Mouse (Mus musculus) CD4-positive naive resting alpha-beta T cell, adult 57 days (primary cell): Measurements from ENCODE around the gene Tas2r138. TPM values are rescaled to one million over a fixed set of nuclear protein-coding genes. Genes with fewer than 3 reads are reported as not detected.

Experiments
- total RNA-seq: library from RNA; stranded (reverse); gene quantifications from one replicate; pipeline ENCODE4 v1.2.4, GENCODE M21; 2023

Tas2r138 gene
- not detected for total RNA-seq

DNA sequence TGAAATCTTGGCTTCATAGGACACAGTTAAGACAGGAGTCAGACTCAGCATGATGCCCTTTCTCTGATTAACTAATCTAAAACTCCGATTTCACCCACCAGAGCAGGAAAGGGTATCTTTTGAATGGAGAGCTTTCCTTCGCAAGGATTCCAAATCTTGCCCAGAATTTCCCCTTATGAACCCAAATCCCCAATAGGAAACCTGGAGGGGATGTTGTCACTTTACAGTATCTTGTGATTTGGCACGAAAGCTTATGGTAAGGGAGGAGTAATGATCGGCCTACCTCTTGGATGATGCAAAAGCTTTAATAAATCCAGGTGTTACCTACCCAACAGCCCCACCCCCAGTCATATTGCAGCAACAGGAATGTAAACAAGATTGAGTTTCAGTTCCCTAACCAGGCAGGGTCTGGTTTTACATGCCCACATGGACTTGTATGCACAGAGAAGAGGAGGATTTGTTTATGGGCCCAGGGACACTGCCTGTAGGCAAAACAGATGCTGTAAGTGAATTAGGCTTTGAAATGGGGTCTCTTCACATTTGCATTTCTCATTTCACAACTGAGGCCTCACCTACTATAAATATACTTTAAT lies at the start of gene Tas2r138:
TSS of gene Tas2r138 (minus strand) at position 51 of the 593 bp plus-strand sequence.

DNA sequence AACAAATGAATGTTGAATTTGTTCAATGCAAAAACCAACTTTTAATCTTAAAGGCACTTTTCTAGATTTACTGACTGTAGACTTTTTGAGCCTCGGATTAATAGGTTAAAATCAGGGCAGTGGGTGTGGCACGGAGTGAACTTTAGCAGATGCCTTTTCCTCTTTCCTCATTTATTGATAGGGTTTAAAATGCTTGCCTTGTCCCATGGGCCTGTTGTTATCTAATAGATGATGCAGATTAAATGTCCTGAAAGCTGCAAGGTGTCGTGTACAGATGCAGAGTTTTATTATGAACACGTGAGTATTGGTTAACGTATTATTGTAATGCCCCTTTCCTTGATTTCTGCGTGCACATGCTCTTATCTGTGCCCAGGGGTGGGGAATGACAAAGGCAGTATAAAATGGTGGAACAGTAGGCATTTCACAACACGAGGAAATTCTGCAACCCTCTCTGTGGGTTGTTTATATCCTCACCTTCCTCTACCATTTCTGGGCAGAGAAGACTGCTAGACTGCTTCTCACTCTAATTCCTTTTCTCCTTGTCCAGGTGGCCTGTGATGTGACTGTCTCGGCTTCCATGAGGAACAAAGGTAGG lies 15.4 kb upstream of the Tas2r138 start, which contains the start of gene Mgam:
TSS of gene Mgam (plus strand) at position 426 of the 595 bp plus-strand sequence.

GRCm38 (mm10) chr6:40585645-40586044 lies 27.5 kb downstream of the Tas2r138 start, which contains the start of gene Clec5a:
TSS of gene Clec5a (minus strand) at chr6:40585821.

DNA sequence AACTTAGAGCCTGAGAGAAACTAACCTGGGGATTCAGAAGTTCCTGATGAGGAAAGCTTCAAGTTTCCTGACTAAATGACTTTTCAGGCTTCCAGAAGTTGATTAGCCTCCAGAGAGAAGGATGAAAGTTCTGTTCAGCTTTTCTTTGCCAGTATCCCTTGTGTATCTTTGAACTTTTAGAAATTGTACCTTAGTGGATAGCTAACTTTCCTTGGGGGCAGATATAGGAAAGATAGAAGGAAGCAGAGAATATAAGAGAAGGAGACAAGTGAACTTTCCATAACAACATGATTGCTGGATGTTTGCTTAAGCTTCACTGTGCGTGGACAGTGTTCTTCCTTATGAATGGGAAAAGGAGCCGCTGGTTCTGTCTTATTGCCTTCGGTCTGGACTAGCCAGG lies 43.9 kb downstream of the Tas2r138 start, which contains the start of gene Olfr460:
TSS of gene Olfr460 (plus strand) at position 301 of the 400 bp plus-strand sequence.

Other genes starting within 250 kb of the Tas2r138 start
- 22.2 TPM for gene E330009J07Rik, start 177.2 kb downstream of the Tas2r138 start, total RNA-seq
- not detected for gene Wee2, start 174.2 kb downstream of the Tas2r138 start, total RNA-seq
- gene Ssbp1, start 142.0 kb downstream of the Tas2r138 start, total RNA-seq, result 57.3 TPM
- gene Tas2r137, start 122.1 kb downstream of the Tas2r138 start, total RNA-seq, result not detected
- not detected for gene Tas2r108, start 119.8 kb downstream of the Tas2r138 start, total RNA-seq
- not detected for gene Prss37, start 93.8 kb downstream of the Tas2r138 start, total RNA-seq
- not detected for gene Olfr461, start 58.3 kb downstream of the Tas2r138 start, total RNA-seq
- not detected for gene Olfr460, start 43.8 kb downstream of the Tas2r138 start, total RNA-seq
- gene Clec5a, start 27.5 kb downstream of the Tas2r138 start, total RNA-seq, result not detected
- gene Mgam, start 15.5 kb upstream of the Tas2r138 start, total RNA-seq, result 0.15 TPM